Mouse (Mus musculus): Measurements from ENCODE around the gene Ncor1.

The Ncor1 gene

GRCm38 (mm10) chr11:62266466-62267214 lies 191.7 kb downstream of the Ncor1 start:
- DNase-seq (ENCODE audit: extremely low spot score): no peak

Data from embryo, embryonic 9.5 days (tissue).